Mouse (Mus musculus) cerebellum, adult 9-10 months (tissue): ENCODE data around the gene Olfr818.
"Not testable (repeated sequence)": the region's sequence is repeated elsewhere in the genome, so short reads cannot be mapped to it uniquely, and the experiment has no call there.

Source experiments
- DNase-seq: peaks from one replicate; pipeline ENCODE4 v3.0.0; 2022

The Olfr818 gene

DNA sequence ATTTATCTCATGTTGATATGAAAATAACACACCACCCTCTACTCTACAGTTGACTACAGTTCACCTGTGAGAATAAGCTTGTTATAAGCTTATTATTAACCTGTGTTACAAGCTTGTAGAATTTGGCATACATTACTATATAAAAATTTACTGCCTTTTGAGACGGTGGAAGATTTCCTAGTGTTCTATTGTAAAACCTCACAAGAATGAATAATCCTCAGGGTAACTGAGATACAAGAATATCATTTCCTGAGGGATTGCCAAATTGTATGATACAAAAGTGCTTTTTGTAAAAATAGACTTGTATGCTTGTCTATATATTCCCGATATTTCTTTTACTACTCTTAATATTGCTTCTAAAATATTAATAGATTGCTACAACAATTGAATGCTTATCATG lies at the start of gene Olfr818:
Gene Olfr818, minus strand, starts transcription at position 101 of the 400 bp plus-strand sequence.
- DNase-seq, result no peak

DNA sequence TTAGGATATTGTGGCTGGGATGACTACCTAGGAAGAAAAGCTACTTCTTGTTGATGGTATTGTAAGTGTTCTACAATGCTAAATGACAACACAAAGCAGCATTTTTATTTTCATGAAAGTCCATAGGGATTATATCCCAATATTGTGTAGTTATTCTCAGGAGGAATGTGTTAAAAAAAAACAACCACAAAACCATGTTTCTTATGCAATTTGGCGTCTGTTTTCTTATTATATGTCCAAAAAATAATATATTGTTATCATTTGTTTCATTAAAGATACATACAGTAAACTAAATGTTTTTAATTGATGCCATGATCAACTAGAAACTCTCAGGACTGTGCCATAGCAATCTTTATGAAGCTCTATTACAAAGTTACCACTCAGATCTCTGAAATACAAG lies 36.1 kb upstream of the Olfr818 start, which contains the start of gene Gm10310:
Gene Gm10310, minus strand, starts transcription at position 101 of the 400 bp plus-strand sequence.
- not testable (repeated sequence) for DNase-seq

DNA sequence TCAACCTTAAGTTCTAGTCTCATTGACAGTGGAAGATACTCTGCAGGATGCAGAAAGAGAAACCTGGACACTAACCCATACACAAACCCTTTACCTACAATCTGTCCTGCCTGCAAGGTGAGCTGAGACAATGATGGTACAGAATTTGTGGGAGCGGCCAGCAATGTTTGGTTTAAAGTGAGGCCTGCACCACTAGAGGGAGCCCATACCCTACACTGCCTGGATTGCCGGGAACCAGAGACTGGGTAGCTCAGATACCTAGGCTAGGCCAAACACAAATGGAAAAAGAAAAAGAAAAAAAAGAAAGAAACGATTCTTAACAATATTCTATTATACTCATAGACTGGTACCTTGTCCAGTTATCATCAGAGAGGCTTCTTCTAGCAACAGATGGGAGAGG lies 33.0 kb upstream of the Olfr818 start:
- DNase-seq, result not testable (repeated sequence)

DNA sequence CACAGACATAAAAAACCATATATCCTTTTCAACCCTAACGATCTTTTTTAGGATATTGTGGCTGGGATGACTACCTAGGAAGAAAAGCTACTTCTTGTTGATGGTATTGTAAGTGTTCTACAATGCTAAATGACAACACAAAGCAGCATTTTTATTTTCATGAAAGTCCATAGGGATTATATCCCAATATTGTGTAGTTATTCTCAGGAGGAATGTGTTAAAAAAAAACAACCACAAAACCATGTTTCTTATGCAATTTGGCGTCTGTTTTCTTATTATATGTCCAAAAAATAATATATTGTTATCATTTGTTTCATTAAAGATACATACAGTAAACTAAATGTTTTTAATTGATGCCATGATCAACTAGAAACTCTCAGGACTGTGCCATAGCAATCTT lies 27.1 kb upstream of the Olfr818 start, which contains the start of gene Olfr247:
Gene Olfr247, minus strand, starts transcription at position 101 of the 400 bp plus-strand sequence.
- not testable (repeated sequence) for DNase-seq

DNA sequence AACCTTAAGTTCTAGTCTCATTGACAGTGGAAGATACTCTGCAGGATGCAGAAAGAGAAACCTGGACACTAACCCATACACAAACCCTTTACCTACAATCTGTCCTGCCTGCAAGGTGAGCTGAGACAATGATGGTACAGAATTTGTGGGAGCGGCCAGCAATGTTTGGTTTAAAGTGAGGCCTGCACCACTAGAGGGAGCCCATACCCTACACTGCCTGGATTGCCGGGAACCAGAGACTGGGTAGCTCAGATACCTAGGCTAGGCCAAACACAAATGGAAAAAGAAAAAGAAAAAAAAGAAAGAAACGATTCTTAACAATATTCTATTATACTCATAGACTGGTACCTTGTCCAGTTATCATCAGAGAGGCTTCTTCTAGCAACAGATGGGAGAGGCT lies 24.1 kb upstream of the Olfr818 start:
- DNase-seq, result not testable (repeated sequence)

DNA sequence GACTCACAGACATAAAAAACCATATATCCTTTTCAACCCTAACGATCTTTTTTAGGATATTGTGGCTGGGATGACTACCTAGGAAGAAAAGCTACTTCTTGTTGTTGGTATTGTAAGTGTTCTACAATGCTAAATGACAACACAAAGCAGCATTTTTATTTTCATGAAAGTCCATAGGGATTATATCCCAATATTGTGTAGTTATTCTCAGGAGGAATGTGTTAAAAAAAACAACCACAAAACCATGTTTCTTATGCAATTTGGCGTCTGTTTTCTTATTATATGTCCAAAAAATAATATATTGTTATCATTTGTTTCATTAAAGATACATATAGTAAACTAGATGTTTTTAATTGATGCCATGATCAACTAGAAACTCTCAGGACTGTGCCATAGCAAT lies 18.3 kb upstream of the Olfr818 start, which contains the start of gene Olfr819:
Gene Olfr819, minus strand, starts transcription at position 101 of the 400 bp plus-strand sequence.
- DNase-seq, result not testable (repeated sequence)

DNA sequence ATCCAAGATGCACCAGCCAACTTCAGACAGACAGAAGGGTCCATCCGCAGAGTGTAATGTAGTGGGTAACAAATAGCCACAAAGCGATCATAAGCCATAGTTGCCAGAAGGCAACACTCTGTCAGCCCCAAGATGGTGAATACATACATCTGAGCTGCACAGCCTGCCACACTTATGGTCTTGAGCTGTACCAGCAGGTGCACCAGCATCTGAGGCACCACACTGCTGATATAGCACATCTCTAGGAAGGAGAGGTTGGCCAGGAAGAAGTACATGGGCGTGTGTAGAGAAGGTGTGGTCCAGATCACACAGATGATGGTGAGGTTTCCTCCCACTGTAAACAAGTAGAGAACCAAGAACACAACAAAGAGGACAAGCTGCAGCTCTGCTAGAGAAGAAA lies 17.3 kb upstream of the Olfr818 start:
- DNase-seq, result not testable (repeated sequence)

DNA sequence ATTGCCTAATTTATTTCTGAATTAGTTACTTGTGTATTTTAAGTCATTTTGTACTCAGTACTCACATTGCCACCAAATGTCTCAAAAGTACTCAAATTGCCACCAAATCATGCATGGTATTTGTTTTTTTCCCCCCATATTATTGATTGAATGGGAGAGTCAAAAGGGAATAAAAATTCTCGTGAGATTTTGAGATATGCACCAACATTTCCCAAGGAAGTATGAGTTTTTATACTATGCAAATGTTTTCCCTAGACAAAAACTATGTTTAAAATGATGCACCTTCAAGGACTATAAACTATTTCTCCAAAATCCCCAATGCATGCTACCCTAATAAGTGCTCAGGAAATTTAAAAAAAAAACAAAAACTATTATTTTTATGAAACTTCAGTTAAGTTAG lies 33.4 kb downstream of the Olfr818 start, which contains the start of gene Olfr816:
Gene Olfr816, minus strand, starts transcription at position 101 of the 400 bp plus-strand sequence.
- DNase-seq, result no peak

DNA sequence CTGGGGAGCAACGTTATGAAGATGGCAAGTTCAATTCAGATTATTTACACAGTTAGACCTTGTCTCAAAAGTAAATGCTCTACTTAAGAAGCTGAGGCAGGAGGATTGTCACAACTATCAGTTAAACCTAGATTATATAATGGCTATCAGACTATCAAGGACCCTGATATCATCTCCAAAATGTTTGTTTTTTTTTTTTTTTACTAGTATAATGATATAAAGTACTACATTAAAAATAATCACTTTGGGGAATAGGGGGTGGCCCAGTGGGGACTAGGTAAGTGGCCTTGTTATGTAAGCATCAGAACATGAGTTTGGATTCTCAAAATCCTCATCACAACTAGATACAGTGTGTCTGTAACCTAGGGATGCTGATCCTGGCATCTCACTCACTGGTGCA lies 43.1 kb downstream of the Olfr818 start, which contains the start of gene Olfr815:
Gene Olfr815, minus strand, starts transcription at position 101 of the 400 bp plus-strand sequence.
- not testable (repeated sequence) for DNase-seq
